Mouse (Mus musculus): ENCODE data around the gene Npcd. TPM values are rescaled to one million over a fixed set of nuclear protein-coding genes. Genes with fewer than 3 reads are reported as not detected.

Npcd gene
- polyA plus RNA-seq, 1 experiment from 2014 or later: not detected

DNA sequence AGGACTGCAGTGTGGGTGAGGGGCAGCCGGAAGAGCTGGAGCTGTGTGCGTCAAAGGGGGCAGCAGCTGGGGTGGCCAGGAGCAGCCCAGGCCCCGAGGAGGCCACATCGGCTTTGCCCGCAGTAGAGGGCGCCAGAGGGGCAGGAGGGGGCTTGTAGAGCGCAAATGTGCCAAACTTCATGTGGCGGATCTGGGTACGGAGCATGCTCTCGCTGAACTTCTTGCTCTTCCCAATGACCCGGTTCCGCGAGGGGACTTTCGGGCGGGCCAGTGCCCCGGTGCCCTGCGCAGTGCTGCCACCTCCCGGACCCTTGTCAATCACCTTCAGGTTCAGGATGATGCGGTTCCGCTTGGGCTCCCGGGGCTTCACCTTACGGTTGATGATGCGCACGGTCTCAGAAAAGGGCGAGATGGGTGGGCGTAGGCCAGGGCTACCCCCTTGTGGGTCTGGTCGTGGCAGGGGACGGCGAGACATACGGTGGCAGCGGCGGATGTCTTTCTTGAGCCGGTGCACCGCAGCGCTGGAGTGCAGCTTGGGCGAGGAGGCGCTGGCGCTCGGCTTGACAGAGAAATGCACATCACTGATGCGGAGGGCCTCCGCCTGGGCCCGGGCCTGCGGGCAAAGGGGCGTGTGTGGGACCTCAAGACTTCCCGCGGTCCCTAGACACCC, 5.5 kb downstream of the Npcd start:
- DNase-seq (ENCODE audit: low spot score) (peak; percentile 46), ATAC-seq (ENCODE audit: low FRiP score, low TSS enrichment) (no peak)
- H3K27me3 ChIP-seq (ENCODE audit: control insufficient read depth, insufficient read depth, low read length): no peaks in the 10 kb centered on the region
- peaks cover 19% of the 10 kb centered on the region for H3K36me3 ChIP-seq (ENCODE audit: control insufficient read depth, insufficient read depth, low read length)
- H3K4me2 ChIP-seq (replicated peaks; ENCODE audit: low read depth): no peak overlapping the region
- no peak overlapping the region for H3K27ac ChIP-seq (replicated peaks)
- peak; percentile 65 for TF ChIP-seq CTCF (IDR thresholded peaks at IDR 0.05; ENCODE audit: low read depth)
- TF ChIP-seq EP300 (optimal IDR thresholded peaks at IDR 0.05): no peak
- no peak overlapping the region for H3K4me3 ChIP-seq (ENCODE audit: low read depth, low read length)
- H3K9ac ChIP-seq (ENCODE audit: low read length): peak overlapping the region; percentile 31; the same call in 1 of the 2 replicates
- no peaks in the 10 kb centered on the region for H3K9me3 ChIP-seq (ENCODE audit: control insufficient read depth, low read length)
- no peaks in the 10 kb centered on the region for H3K4me1 ChIP-seq (replicated peaks; ENCODE audit: control insufficient read depth, insufficient read depth)
- 57% methylated on average over 46 of the region's 46 CpGs for WGBS

DNA sequence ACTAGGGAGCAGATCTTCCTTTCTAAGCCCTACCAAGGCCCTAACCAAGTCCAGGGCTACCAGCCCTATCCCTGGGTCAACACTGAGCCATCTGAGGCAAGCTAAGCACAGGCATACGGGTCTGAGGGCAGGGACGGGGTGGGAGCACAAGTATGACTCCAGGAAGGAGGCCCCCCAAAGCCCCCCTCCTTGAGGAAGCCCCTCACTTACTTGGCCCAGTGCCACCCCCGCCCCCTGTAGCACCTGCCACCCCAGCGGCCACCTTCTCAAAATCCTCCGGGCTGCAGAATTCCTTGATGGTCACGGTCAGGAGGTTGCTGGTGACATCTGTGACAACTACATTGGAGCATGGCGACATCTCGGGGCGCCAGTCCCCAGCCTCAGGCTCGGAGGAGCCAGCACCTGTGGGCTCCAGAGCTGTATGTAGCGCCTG, 6.2 kb downstream of the Npcd start:
- DNase-seq (ENCODE audit: low spot score): no peak
- H3K4me3 ChIP-seq (ENCODE audit: low read depth, low read length): no peak overlapping the region
- TF ChIP-seq CTCF (IDR thresholded peaks at IDR 0.05; ENCODE audit: low read depth): no peak
- TF ChIP-seq EP300 (optimal IDR thresholded peaks at IDR 0.05): no peak
- no peak overlapping the region for H3K27ac ChIP-seq (replicated peaks)
- no peak for ATAC-seq (ENCODE audit: low FRiP score, low TSS enrichment)
- no peaks in the 10 kb centered on the region for H3K27me3 ChIP-seq (ENCODE audit: control insufficient read depth, insufficient read depth, low read length)
- no peaks in the 10 kb centered on the region for H3K4me1 ChIP-seq (replicated peaks; ENCODE audit: control insufficient read depth, insufficient read depth)
- peaks cover 22% of the 10 kb centered on the region for H3K36me3 ChIP-seq (ENCODE audit: control insufficient read depth, insufficient read depth, low read length)
- no peak overlapping the region for H3K4me2 ChIP-seq (replicated peaks; ENCODE audit: low read depth)
- 0 out of 2 replicates have a peak overlapping the region, but pooled peaks have one; percentile 31 for H3K9ac ChIP-seq (ENCODE audit: low read length)
- H3K9me3 ChIP-seq (ENCODE audit: control insufficient read depth, low read length): no peaks in the 10 kb centered on the region
- 87% methylated on average over 11 of the region's 11 CpGs for WGBS

DNA sequence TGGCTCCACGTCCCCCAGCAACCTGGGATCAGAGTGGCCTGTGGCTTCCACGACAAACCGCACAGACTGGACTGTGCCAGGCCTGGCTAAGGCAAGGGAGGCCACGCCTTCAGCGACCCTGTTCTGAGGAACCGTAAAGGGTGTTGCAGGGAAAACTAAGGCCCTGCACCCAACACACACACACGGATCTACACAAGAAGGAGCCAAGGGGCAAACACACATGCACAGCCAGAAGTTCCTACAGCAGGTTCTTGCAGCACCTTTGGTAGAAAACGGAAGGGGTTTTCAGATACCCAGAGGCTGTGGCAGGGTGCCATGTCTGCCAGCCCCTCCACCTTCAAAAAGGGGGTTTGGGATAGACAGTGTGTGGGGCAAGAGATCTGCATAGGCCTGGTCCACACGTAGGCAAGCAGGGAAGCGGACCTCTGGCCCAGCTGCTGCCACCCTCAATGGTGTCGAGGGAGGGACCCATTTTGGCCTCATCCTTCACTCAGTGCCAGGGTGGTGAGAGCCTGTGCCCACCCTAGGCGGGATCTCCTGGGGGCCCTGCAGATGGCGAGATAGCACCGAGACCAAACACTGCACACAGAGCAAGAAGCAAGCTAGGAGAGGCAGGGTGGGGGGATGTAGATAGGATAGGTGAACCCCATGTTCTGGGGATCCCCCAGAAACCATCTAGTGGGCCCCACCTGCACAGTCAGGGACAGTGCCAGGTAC, 6.8 kb downstream of the Npcd start:
- no peaks in the 10 kb centered on the region for H3K27me3 ChIP-seq (ENCODE audit: control insufficient read depth, insufficient read depth, low read length)
- no peak overlapping the region for H3K4me3 ChIP-seq (ENCODE audit: low read depth, low read length)
- DNase-seq (ENCODE audit: low spot score): peak; percentile 30
- no peaks in the 10 kb centered on the region for H3K9me3 ChIP-seq (ENCODE audit: control insufficient read depth, low read length)
- H3K4me2 ChIP-seq (replicated peaks; ENCODE audit: low read depth): no peak overlapping the region
- peaks cover 24% of the 10 kb centered on the region for H3K36me3 ChIP-seq (ENCODE audit: control insufficient read depth, insufficient read depth, low read length)
- H3K9ac ChIP-seq (ENCODE audit: low read length): no peak overlapping the region
- 0 out of 2 replicates have a peak, but pooled peaks cover 2% of the 10 kb centered on the region for H3K4me1 ChIP-seq (replicated peaks; ENCODE audit: control insufficient read depth, insufficient read depth)
- 75% methylated on average over 14 of the region's 14 CpGs for WGBS
- TF ChIP-seq EP300 (optimal IDR thresholded peaks at IDR 0.05): no peak
- TF ChIP-seq CTCF (IDR thresholded peaks at IDR 0.05; ENCODE audit: low read depth): no peak
- no peak overlapping the region for H3K27ac ChIP-seq (replicated peaks)
- no peak for ATAC-seq (ENCODE audit: low FRiP score, low TSS enrichment)

DNA sequence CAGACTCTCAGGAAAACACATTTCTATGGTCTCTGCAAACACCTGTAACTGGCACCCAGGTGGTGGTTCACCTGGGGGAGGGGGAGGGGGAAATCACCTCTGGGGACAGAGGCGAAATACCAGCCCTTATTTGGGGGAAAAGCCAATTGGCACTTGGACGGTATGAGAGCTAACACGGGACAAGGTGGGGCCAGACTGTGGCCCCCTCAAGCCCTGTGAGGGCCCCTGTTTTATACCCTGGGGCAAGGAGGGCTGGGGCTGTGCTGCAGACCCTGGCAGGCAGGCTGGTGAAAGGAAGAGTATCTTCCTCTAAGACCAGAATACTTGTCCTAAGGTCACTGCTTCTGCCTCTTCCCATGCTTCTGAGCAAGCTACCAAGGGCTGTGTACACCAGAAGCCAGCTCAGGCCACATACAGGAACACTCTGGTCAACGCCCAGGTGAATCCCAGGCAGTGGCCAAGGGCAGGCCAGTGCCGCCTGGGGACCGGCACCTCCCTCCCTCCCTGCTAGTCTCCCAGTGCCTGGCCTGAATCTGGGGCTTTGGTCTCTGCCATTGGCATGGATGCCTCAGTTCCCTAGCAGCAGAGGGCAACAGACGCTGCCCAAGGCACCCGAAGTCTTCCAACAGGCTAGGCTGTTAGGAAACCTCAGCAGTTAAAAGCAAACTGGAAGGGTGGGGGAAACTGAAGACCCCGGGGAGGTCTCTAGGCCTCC, 7.7 kb downstream of the Npcd start:
- H3K36me3 ChIP-seq (ENCODE audit: control insufficient read depth, insufficient read depth, low read length): peaks cover 24% of the 10 kb centered on the region
- H3K4me2 ChIP-seq (replicated peaks; ENCODE audit: low read depth): no peak overlapping the region
- H3K9ac ChIP-seq (ENCODE audit: low read length): no peak overlapping the region
- TF ChIP-seq CTCF (IDR thresholded peaks at IDR 0.05; ENCODE audit: low read depth): no peak
- TF ChIP-seq EP300 (optimal IDR thresholded peaks at IDR 0.05): no peak
- WGBS: 79% methylated on average over 9 of the region's 9 CpGs
- DNase-seq (ENCODE audit: low spot score) (no peak), ATAC-seq (ENCODE audit: low FRiP score, low TSS enrichment) (no peak)
- H3K4me3 ChIP-seq (ENCODE audit: low read depth, low read length): no peak overlapping the region
- H3K27me3 ChIP-seq (ENCODE audit: control insufficient read depth, insufficient read depth, low read length): no peaks in the 10 kb centered on the region
- H3K4me1 ChIP-seq (replicated peaks; ENCODE audit: control insufficient read depth, insufficient read depth): 0 out of 2 replicates have a peak, but pooled peaks cover 3% of the 10 kb centered on the region
- no peaks in the 10 kb centered on the region for H3K9me3 ChIP-seq (ENCODE audit: control insufficient read depth, low read length)
- H3K27ac ChIP-seq (replicated peaks): no peak overlapping the region

DNA sequence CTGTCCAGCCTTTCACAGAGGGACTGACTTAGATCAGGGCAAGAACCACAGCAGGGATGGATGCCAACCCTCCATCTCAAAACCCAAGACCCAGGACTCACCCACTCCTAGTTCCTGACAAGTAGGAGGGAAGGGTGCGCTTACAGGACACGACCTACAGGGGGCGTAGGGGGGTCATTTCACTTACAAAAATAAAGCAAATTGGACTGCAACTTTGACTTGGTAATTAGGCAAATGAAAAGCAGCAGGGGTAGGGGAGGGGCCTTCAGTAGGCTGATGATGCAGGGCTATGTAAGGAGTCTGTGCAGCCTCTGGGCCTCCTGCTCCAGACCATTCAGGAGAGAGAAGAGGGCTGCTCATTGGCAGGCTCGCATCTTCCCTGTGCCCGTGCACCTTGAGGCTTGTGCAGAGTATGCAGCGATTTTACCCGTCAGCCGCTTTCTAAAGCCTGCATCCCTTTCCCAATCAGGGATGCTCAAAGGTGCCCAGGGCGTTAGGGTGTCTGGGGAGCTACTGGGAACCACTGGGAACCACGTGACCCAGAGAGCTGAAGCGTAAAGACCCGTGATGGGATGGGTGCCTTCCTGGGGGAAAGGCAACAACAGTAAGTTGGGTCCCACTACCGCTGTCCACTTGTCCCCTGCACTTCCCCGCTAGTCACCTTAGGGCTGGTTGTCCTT, 8.8 kb downstream of the Npcd start:
- Histone ChIP-seq H3K27ac (replicated peaks) (no peak overlapping the region), H3K9me3 (ENCODE audit: control insufficient read depth, low read length) (no peaks in the 10 kb centered on the region), H3K4me3 (ENCODE audit: low read depth, low read length) (no peak overlapping the region), H3K36me3 (ENCODE audit: control insufficient read depth, insufficient read depth, low read length) (peaks cover 24% of the 10 kb centered on the region), H3K4me2 (replicated peaks; ENCODE audit: low read depth) (no peak overlapping the region), H3K9ac (ENCODE audit: low read length) (no peak overlapping the region), H3K4me1 (replicated peaks; ENCODE audit: control insufficient read depth, insufficient read depth) (0 out of 2 replicates have a peak, but pooled peaks cover 3% of the 10 kb centered on the region), H3K27me3 (ENCODE audit: control insufficient read depth, insufficient read depth, low read length) (no peaks in the 10 kb centered on the region)
- TF ChIP-seq EP300 (optimal IDR thresholded peaks at IDR 0.05) (no peak), CTCF (IDR thresholded peaks at IDR 0.05; ENCODE audit: low read depth) (peak; percentile 77)
- WGBS: 61% methylated on average over 14 of the region's 14 CpGs
- DNase-seq (ENCODE audit: low spot score) (peak; percentile 53), ATAC-seq (ENCODE audit: low FRiP score, low TSS enrichment) (no peak)

All from stomach, postnatal 0 days (tissue).